Mouse (Mus musculus): Measurements from ENCODE around the gene Rhbdd3. TPM values are rescaled to one million over a fixed set of nuclear protein-coding genes. Genes with fewer than 3 reads are reported as not detected.
A peak's percentile ranks its signal among the peaks of the same experiment; 100 is the strongest.

The Rhbdd3 gene
- total and polyA plus RNA-seq, 3 experiments, result 35.9 to 55.7 TPM; not detected in 1

- TF ChIP-seq E2F4 (IDR thresholded peaks at IDR 0.05; ENCODE audit: borderline replicate concordance, low read depth, low read length) (no peak), USF2 (IDR thresholded peaks at IDR 0.05; ENCODE audit: borderline replicate concordance in 1 of 2, insufficient read depth in 1 of 2, low read depth in 1 of 2, low read length in 2 of 2) (no peak), MYC (IDR thresholded peaks at IDR 0.05; ENCODE audit: low read depth, low read length) (no peak), MAFK (IDR thresholded peaks at IDR 0.05; ENCODE audit: borderline replicate concordance, low read depth, low read length) (no peak), SMC3 (IDR thresholded peaks at IDR 0.05; ENCODE audit: low read depth, low read length) (no peak), ZNF384 (IDR thresholded peaks at IDR 0.05; ENCODE audit: low read depth, low read length) (no peak), KAT2A (conservative IDR thresholded peaks at IDR 0.05; ENCODE audit: low read depth, low read length) (no peak), SIN3A (IDR thresholded peaks at IDR 0.05; ENCODE audit: low read length) (peak; percentile 64; the same call in 1 of the 2 replicates), ZKSCAN1 (IDR thresholded peaks at IDR 0.05; ENCODE audit: low read depth, low read length) (no peak), CHD2 (IDR thresholded peaks at IDR 0.05; ENCODE audit: low read length) (no peak)
Measured at GRCm38 (mm10) chr11:5096480-5097020, 2.2 kb upstream of the Rhbdd3 start (continued).

DNA sequence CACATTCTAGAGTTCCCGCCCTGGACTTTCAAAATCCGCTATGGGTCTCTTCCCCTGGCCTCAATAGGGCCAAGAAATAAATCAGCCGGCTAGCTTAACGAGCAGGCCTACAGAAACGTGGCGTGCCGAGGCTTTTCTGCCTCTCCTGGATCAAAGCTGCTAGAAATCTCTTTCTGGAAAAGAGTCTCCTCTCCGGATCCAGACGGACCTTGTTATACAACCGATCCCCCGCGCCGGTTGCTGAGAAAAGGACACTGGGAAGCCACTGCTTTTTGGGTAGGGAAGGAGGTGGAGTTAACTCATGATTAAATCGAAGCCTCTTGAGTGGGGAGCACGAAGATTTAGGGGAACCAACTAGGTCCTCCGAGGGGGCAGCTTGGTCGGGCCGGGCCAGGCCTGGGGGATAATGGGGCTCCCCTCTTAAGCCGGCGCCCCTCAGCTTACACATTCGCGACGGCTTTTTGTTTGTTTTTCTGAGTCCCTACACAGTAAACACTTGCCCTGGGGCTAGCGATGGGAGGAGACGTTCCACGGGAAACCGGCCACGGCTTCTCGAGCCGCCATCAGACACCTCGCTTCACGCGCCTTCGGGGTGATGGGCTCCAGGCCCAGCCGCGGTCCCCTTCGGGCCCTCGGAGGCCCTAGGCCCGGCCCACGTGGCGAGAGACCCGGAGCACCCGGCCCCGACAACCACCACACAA is 541 bp upstream of the Rhbdd3 start:
- Histone ChIP-seq H3K79me2 (ENCODE audit: control insufficient read depth, insufficient read depth, low read length, poor library complexity) (peaks cover 81% of the 10 kb centered on the region), H3K4me3 (ENCODE audit: control insufficient read depth in 1 of 2, insufficient read depth in 1 of 2, low read depth in 2 of 2, low read length in 2 of 2) (peak overlapping the region; percentile 90 to 94), H3K36me3 (ENCODE audit: control insufficient read depth in 1 of 2, insufficient read depth in 2 of 2, low read length in 2 of 2) (peaks cover 21 to 63% of the 10 kb centered on the region in 2 experiments), H3K27me3 (ENCODE audit: control insufficient read depth in 1 of 2, insufficient read depth in 2 of 2, low read length in 2 of 2) (no peaks in the 10 kb centered on the region), H3K4me1 (ENCODE audit: control insufficient read depth in 1 of 2, insufficient read depth in 2 of 2, low read length in 2 of 2) (peaks cover 21 to 37% of the 10 kb centered on the region in 2 experiments), H3K27ac (ENCODE audit: control insufficient read depth, low read depth, low read length) (peak overlapping the region; percentile 97), H3K9me3 (replicated peaks; ENCODE audit: insufficient read depth, low read length) (no peaks in the 10 kb centered on the region), H3K9ac (ENCODE audit: control insufficient read depth, low read depth, low read length, poor library complexity, severe bottlenecking) (peak overlapping the region; percentile 99)
- peak; percentile 90 for DNase-seq (ENCODE audit: low read depth, low spot score)
- TF ChIP-seq TBP (IDR thresholded peaks at IDR 0.05; ENCODE audit: low read depth, low read length), result peak; percentile 91
- TF ChIP-seq NELFE (IDR thresholded peaks at IDR 0.05; ENCODE audit: low read depth, low read length), result peak; percentile 74
- no peak for TF ChIP-seq POLR2AphosphoS5 (IDR thresholded peaks at IDR 0.05; ENCODE audit: borderline replicate concordance, low read depth, low read length)
- TF ChIP-seq MAX (IDR thresholded peaks at IDR 0.05; ENCODE audit: low read length), result no peak; the same call in 1 of the 2 replicates
- TF ChIP-seq MYC (IDR thresholded peaks at IDR 0.05; ENCODE audit: low read depth, low read length), result peak; percentile 46; the same call in 1 of the 2 replicates
- peak; percentile 24; the same call in 1 of the 2 replicates for TF ChIP-seq CHD1 (IDR thresholded peaks at IDR 0.05; ENCODE audit: low read depth, low read length)
- peak; percentile 59; the same call in 1 of the 2 replicates for TF ChIP-seq POLR2AphosphoS2 (IDR thresholded peaks at IDR 0.05; ENCODE audit: low read length)
- no peak for TF ChIP-seq TAL1 (IDR thresholded peaks at IDR 0.05; ENCODE audit: low read length)
- peak; percentile 44; the same call in 1 of the 2 replicates for TF ChIP-seq UBTF (IDR thresholded peaks at IDR 0.05; ENCODE audit: borderline replicate concordance, insufficient read depth, low read depth, low read length)
- TF ChIP-seq KAT2A (conservative IDR thresholded peaks at IDR 0.05; ENCODE audit: low read depth, low read length), result no peak
- TF ChIP-seq MEF2A (IDR thresholded peaks at IDR 0.05; ENCODE audit: extremely low read depth, insufficient replicate concordance, low read depth, low read length, poor library complexity, severe bottlenecking), result no peak
- TF ChIP-seq ZMIZ1 (IDR thresholded peaks at IDR 0.05; ENCODE audit: low read depth, low read length), result peak; percentile 84
- TF ChIP-seq POLR2A (IDR thresholded peaks at IDR 0.05; ENCODE audit: control insufficient read depth in 1 of 2, insufficient read depth in 1 of 2, low read depth in 1 of 2, low read length in 2 of 2, poor library complexity in 1 of 2), result peak in 1 of 2 experiments; percentile 69
